Mouse (Mus musculus): Measurements from ENCODE around the gene Rnpepl1.

DNA sequence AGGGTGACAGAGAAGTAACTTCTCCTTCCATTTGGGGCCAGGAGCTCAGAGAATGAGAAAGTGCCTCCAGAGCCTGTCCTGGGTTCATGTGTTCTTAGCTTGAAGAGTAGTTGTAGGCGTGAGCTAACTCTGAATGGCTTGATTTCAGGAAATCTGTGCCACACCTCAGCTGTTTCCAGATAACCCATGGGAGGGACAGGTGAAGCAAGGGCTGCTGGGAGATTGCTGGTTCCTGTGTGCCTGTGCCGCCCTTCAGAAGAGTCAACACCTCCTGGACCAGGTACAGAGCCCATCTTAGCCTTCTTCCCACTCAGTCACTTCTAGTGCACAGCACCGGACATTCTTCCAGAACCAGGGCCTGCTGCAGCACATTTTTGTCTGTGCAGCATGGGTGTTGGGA, 27.2 kb downstream of the Rnpepl1 start:
- TF ChIP-seq POLR2A (IDR thresholded peaks at IDR 0.05; ENCODE audit: insufficient read depth, low read length) (no peak), CTCF (IDR thresholded peaks at IDR 0.05; ENCODE audit: low read depth, low read length) (no peak), EP300 (IDR thresholded peaks at IDR 0.05; ENCODE audit: insufficient read depth, low read depth, low read length) (no peak)
